ENCODE assay signal across 20 mouse cellular contexts in genomic region chr8:94543981-94544380, GRCm38 (mm10). TPM values are rescaled to one million over a fixed set of nuclear protein-coding genes. Genes with fewer than 3 reads are reported as not detected.
DNase-seq lines count a peak whose midpoint lies in the region; ATAC-seq lines count a peak whose summit lies in the region.
"Had no signal": no experiment of that assay in that cellular context is flagged by ENCODE, and none has a peak within 500 bp of the region (broad histone marks: within the 10 kb centered on the region; RNA-seq: fewer than 3 reads in every experiment).

No protein-coding gene starts in this region.

- 0 out of 2 replicates have a peak overlapping the region, but pooled peaks have one; percentile 0 for H3K4me3 ChIP-seq in limb, embryonic 12.5 days (replicated peaks)
- no peak overlapping the region for H3K4me3 ChIP-seq in limb, embryonic 10.5 days
- H3K4me3 ChIP-seq in embryonic facial prominence, embryonic 13.5 days, result no peak overlapping the region
- 0 out of 2 replicates have a peak overlapping the region, but pooled peaks have one; percentile 1 for H3K4me3 ChIP-seq in limb, embryonic 13.5 days
- H3K4me3 ChIP-seq: forebrain, embryonic 13.5 days; gastrocnemius, adult 2 months; heart, embryonic 13.5 days; hindbrain, embryonic 15.5 days had no signal

- H3K4me2 ChIP-seq in limb, embryonic 12.5 days, result peak overlapping the region; percentile 11; the same call in 1 of the 2 replicates
- peak overlapping the region; percentile 37 for H3K4me2 ChIP-seq in embryonic facial prominence, embryonic 13.5 days
- H3K4me2 ChIP-seq in limb, embryonic 13.5 days (replicated peaks), result peak overlapping the region; percentile 48
- H3K4me2 ChIP-seq: forebrain, embryonic 13.5 days; heart, embryonic 13.5 days; hindbrain, embryonic 15.5 days had no signal

- WGBS in limb, embryonic 12.5 days, result 45% methylated on average over 8 of the region's 8 CpGs
- WGBS in limb, embryonic 10.5 days, result 51% methylated on average over 8 of the region's 8 CpGs
- 36% methylated on average over 8 of the region's 8 CpGs for WGBS in embryonic facial prominence, embryonic 13.5 days
- 32% methylated on average over 8 of the region's 8 CpGs for WGBS in limb, embryonic 13.5 days

- H3K9me3 ChIP-seq in limb, embryonic 12.5 days, result no peaks in the 10 kb centered on the region
- no peaks in the 10 kb centered on the region for H3K9me3 ChIP-seq in limb, embryonic 10.5 days (replicated peaks)
- no peaks in the 10 kb centered on the region for H3K9me3 ChIP-seq in embryonic facial prominence, embryonic 13.5 days
- H3K9me3 ChIP-seq in limb, embryonic 13.5 days, result no peaks in the 10 kb centered on the region
- H3K9me3 ChIP-seq: forebrain, embryonic 13.5 days; G1E; heart, embryonic 13.5 days; hindbrain, embryonic 15.5 days had no signal

- H3K9ac ChIP-seq in limb, embryonic 12.5 days (replicated peaks), result no peak overlapping the region
- peak overlapping the region; percentile 46; the same call in 1 of the 2 replicates for H3K9ac ChIP-seq in embryonic facial prominence, embryonic 13.5 days
- no peak overlapping the region for H3K9ac ChIP-seq in limb, embryonic 13.5 days
- H3K9ac ChIP-seq: forebrain, embryonic 13.5 days; heart, embryonic 13.5 days; hindbrain, embryonic 15.5 days had no signal

- H3K27ac ChIP-seq in limb, embryonic 12.5 days, result no peak overlapping the region
- H3K27ac ChIP-seq in limb, embryonic 10.5 days, result no peak overlapping the region
- no peak overlapping the region for H3K27ac ChIP-seq in embryonic facial prominence, embryonic 13.5 days
- H3K27ac ChIP-seq in limb, embryonic 13.5 days, result no peak overlapping the region
- H3K27ac ChIP-seq: forebrain, embryonic 13.5 days; gastrocnemius, adult 2 months; heart, embryonic 13.5 days; hindbrain, embryonic 15.5 days had no signal

- H3K27me3 ChIP-seq in limb, embryonic 12.5 days, result no peaks in the 10 kb centered on the region
- H3K27me3 ChIP-seq in limb, embryonic 10.5 days (ENCODE audit: low read depth, poor library complexity, severe bottlenecking), result no peaks in the 10 kb centered on the region
- H3K27me3 ChIP-seq in embryonic facial prominence, embryonic 13.5 days, result no peaks in the 10 kb centered on the region
- H3K27me3 ChIP-seq in limb, embryonic 13.5 days, result no peaks in the 10 kb centered on the region
- H3K27me3 ChIP-seq: forebrain, embryonic 13.5 days; heart, embryonic 13.5 days; hindbrain, embryonic 15.5 days had no signal

- no peaks in the 10 kb centered on the region for H3K36me3 ChIP-seq in limb, embryonic 12.5 days
- no peaks in the 10 kb centered on the region for H3K36me3 ChIP-seq in limb, embryonic 10.5 days
- no peaks in the 10 kb centered on the region for H3K36me3 ChIP-seq in embryonic facial prominence, embryonic 13.5 days
- no peaks in the 10 kb centered on the region for H3K36me3 ChIP-seq in limb, embryonic 13.5 days
- H3K36me3 ChIP-seq: G1E; heart, embryonic 13.5 days; hindbrain, embryonic 15.5 days had no signal

- no peak for DNase-seq in limb, embryonic 10.5 days (ENCODE audit: low spot score)
- DNase-seq in left cerebral cortex, adult 18-20 months (ENCODE audit: low spot score in 2 of 2), result no peak
- DNase-seq in adipocyte (ENCODE audit: low spot score), result no peak
- no peak for DNase-seq in thymus, postnatal 4 days
- DNase-seq: adrenal gland, postnatal 10 days; cerebellum, adult 11 months; cerebellum, adult 8-10 months; cerebellum, postnatal 14 days; gastrocnemius, adult 2 months; gastrocnemius, postnatal 25 days; heart, adult 11 months; heart, postnatal 36 days had no signal

- H3K4me1 ChIP-seq in limb, embryonic 12.5 days (replicated peaks), result 0 out of 2 replicates have a peak, but pooled peaks cover 6% of the 10 kb centered on the region
- H3K4me1 ChIP-seq in limb, embryonic 10.5 days, result peaks cover 9% of the 10 kb centered on the region
- H3K4me1 ChIP-seq in embryonic facial prominence, embryonic 13.5 days, result peaks cover 9% of the 10 kb centered on the region
- H3K4me1 ChIP-seq in limb, embryonic 13.5 days, result peaks cover 12% of the 10 kb centered on the region

- ATAC-seq in limb, embryonic 12.5 days (ENCODE audit: insufficient number of reproducible peaks, insufficient read depth, low FRiP score, low TSS enrichment, low read depth), result peak; percentile 39; the same call in 1 of the 2 replicates
- ATAC-seq in embryonic facial prominence, embryonic 13.5 days (ENCODE audit: insufficient number of reproducible peaks, insufficient read depth, low FRiP score, low TSS enrichment, low read depth), result 0 out of 2 replicates have a peak, but pooled peaks have one; percentile 15
- peak; percentile 32 for ATAC-seq in limb, embryonic 13.5 days (ENCODE audit: low FRiP score, low read depth)
- peak; percentile 33 for ATAC-seq in megakaryocyte progenitor cell, adult 5-6 weeks (replicated peaks; ENCODE audit: poor library complexity)
- ATAC-seq: forebrain, embryonic 13.5 days had no signal

RNA-seq across cellular contexts. Expression of gene Cpne2, which starts 11.2 kb away (rescaled TPM):
- 6.9 and 7.0 TPM in 2 replicates for polyA plus RNA-seq in limb, embryonic 12.5 days (2016; fragmentation: Nextera tagmentation; extraction: Ambion mirVana)
- polyA plus RNA-seq in limb, embryonic 10.5 days (2016; fragmentation: Nextera tagmentation; extraction: Ambion mirVana), result 5.8 and 6.6 TPM in 2 replicates
- polyA plus RNA-seq in embryonic facial prominence, embryonic 13.5 days (2015; fragmentation: Nextera tagmentation; extraction: Ambion mirVana), result 12.0 and 12.6 TPM in 2 replicates
- 8.8 and 9.2 TPM in 2 replicates for polyA plus RNA-seq in limb, embryonic 13.5 days (2015; fragmentation: Nextera tagmentation; extraction: Ambion mirVana)
- 98.4 and 104 TPM in 2 replicates for total RNA-seq in megakaryocyte progenitor cell, adult 5-6 weeks (2015)
- 54.1 and 64.9 TPM in 2 replicates for total RNA-seq in megakaryocyte progenitor cell, adult 5-6 weeks (2017)
- total RNA-seq in left cerebral cortex, adult 18-20 months (2021), result 10 to 100 TPM; 22.3 to 22.7 TPM

RNA-seq across cellular contexts. Expression of gene Rspry1, which starts 57.8 kb away (rescaled TPM):
- polyA plus RNA-seq in limb, embryonic 12.5 days (2016; fragmentation: Nextera tagmentation; extraction: Ambion mirVana), result 48.2 and 52.3 TPM in 2 replicates
- 42.1 and 49.2 TPM in 2 replicates for polyA plus RNA-seq in limb, embryonic 10.5 days (2016; fragmentation: Nextera tagmentation; extraction: Ambion mirVana)
- polyA plus RNA-seq in embryonic facial prominence, embryonic 13.5 days (2015; fragmentation: Nextera tagmentation; extraction: Ambion mirVana), result 44.1 and 48.1 TPM in 2 replicates
- 48.9 and 49.7 TPM in 2 replicates for polyA plus RNA-seq in limb, embryonic 13.5 days (2015; fragmentation: Nextera tagmentation; extraction: Ambion mirVana)
- 39.4 and 41.1 TPM in 2 replicates for total RNA-seq in megakaryocyte progenitor cell, adult 5-6 weeks (2015)
- total RNA-seq in megakaryocyte progenitor cell, adult 5-6 weeks (2017), result 31.6 and 35.4 TPM in 2 replicates
- 10 to 100 TPM; 27.4 to 29.2 TPM for total RNA-seq in left cerebral cortex, adult 18-20 months (2021)

RNA-seq across cellular contexts. Expression of gene Fam192a, which starts 57.8 kb away (rescaled TPM):
- polyA plus RNA-seq in limb, embryonic 12.5 days (2016; fragmentation: Nextera tagmentation; extraction: Ambion mirVana), result 74.6 and 83.0 TPM in 2 replicates
- 81.0 and 89.0 TPM in 2 replicates for polyA plus RNA-seq in limb, embryonic 10.5 days (2016; fragmentation: Nextera tagmentation; extraction: Ambion mirVana)
- polyA plus RNA-seq in embryonic facial prominence, embryonic 13.5 days (2015; fragmentation: Nextera tagmentation; extraction: Ambion mirVana), result 77.1 and 85.3 TPM in 2 replicates
- 72.2 and 74.2 TPM in 2 replicates for polyA plus RNA-seq in limb, embryonic 13.5 days (2015; fragmentation: Nextera tagmentation; extraction: Ambion mirVana)
- total RNA-seq in megakaryocyte progenitor cell, adult 5-6 weeks (2015), result 35.3 and 40.4 TPM in 2 replicates
- total RNA-seq in megakaryocyte progenitor cell, adult 5-6 weeks (2017), result 102 and 135 TPM in 2 replicates
- total RNA-seq in left cerebral cortex, adult 18-20 months (2021), result 10 to 100 TPM; 37.5 to 42.1 TPM

Comparison
In these comparisons a context has a peak if more than half of its experiments do, and no peak if none do; other contexts are left out.
1. H3K4me3 ChIP-seq: peak in limb, embryonic 12.5 days (single experiment) and limb, embryonic 13.5 days (single experiment); none in limb, embryonic 10.5 days (single experiment) and embryonic facial prominence, embryonic 13.5 days (single experiment).
2. Peak in every context shown above with its lines, with median percentiles within 50 percentile points of each other: ATAC-seq and H3K4me2 ChIP-seq.